Mouse (Mus musculus) mouse embryonic stem cell (cell line): ENCODE data around the gene Syt7.

Experiments used
- in situ Hi-C, 2 experiments: fragments of 300-500 bp; cut with MboI; formaldehyde crosslinking; loops; 1 replicate in 1 of 2; 3 replicates in 1 of 2; pipeline ENCODE4 v1.14.3; 2019 to 2020; ENCODE audit warnings: low sequenced_read_pairs in 2 of 2, low pct_unique_long_range_greater_than_20kb in 1 of 2, mixed read lengths in 1 of 2; ENCODE audit not compliant: unreplicated experiment in 1 of 2

The Syt7 gene

GRCm38 (mm10) chr19:10413701-10414242 lies 24.9 kb downstream of the Syt7 start:
- in situ Hi-C loops = no loop called here

DNA sequence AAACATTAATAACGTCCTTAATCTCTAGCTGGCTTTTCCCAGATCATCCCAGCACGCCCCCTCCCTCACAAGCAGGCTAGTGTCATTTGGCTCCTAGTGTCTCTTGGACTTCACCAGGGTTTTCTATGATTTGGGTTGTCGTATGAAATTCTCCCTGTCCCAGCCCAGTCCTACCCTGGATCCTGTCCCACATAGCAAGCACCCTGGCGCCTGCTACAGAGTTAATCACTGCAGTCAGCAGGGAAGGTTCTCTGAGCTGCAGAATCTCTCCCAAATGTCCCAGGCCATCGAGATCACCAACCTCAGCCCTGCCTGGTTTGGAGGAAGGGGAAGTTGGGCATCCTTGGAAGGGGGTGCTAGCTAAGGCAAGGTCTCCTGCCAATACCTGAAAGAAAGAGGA lies 26.6 kb downstream of the Syt7 start:
- in situ Hi-C loops = no loop called here

- in situ Hi-C loops = no loop called here
Measured at GRCm38 (mm10) chr19:10416889-10417288, 28.0 kb downstream of the Syt7 start.

- in situ Hi-C loops = no loop called here
Measured at GRCm38 (mm10) chr19:10417436-10417835, 28.5 kb downstream of the Syt7 start.

- in situ Hi-C loops = no loop called here
Measured at GRCm38 (mm10) chr19:10421986-10422976, 33.4 kb downstream of the Syt7 start.

GRCm38 (mm10) chr19:10424751-10425150 lies 35.9 kb downstream of the Syt7 start:
- in situ Hi-C loops = loop anchor here in 1 of 2 experiments (25.0 kb wide), 1 partner anchor 87 kb away; no protein-coding TSS in a partner anchor

DNA sequence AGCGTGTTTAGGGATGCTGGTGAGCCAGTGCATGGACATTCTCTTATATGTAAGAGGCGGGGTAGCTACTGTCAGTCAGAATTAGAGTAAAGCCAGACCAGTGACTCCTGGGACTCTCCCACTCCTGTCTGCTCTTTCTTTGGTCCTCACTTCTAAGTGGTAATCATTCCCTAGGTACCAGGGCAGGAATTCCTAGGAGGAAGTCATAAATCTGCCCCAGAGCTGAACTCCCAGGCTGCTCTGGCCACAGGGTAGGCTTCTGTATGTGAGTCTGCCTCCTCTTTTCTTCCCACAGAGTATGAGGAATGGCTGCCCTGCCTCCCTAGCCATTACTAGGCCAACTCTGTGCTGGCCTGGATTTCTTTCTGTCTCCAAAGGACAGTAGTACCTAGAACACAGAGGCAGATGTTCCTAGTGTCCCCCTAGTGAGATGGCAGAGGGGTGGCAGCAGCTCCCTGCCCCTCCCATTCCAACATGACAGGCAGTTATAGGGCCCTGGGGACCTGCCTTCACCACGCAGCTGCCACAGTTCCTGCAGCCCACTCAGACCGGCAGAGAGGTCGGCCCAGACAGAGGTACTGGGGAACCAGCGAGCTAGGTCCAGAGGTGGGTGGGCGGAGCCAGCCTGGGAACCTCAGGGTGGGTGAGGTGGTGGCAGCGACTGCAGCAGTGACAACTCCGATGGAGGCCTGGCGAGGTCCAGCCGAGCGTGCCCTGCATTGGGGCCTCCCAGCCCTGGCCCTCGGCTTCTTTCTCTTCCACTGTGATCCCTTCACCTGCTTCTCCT lies 36.8 kb downstream of the Syt7 start:
- in situ Hi-C loops = loop anchor here in 1 of 2 experiments (25.0 kb wide), 1 partner anchor 88 kb away; no protein-coding TSS in a partner anchor

- in situ Hi-C loops = loop anchor here in 1 of 2 experiments (25.0 kb wide), 1 partner anchor 89 kb away; no protein-coding TSS in a partner anchor
Measured at GRCm38 (mm10) chr19:10426312-10426711, 37.4 kb downstream of the Syt7 start.

DNA sequence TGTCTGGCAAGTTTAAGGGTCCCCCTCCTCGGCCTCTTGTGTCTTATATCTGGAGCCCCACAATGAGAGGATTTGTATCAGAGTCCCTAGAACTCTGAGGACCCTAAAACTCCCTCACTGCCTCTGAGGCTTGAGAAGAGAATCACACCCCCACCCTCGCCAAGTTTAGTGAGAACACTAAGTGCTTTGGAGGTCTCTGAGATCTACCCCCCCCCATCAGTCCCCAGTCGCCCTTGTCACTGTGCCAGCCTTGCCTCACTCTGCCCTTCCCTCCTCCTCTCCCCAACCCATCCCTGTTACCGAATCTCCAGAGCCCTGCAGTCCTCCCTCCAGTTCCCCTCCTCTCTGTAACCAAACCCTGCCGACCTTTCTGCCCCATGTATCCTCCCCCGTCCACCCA lies 37.9 kb downstream of the Syt7 start:
- in situ Hi-C loops = loop anchor here in 1 of 2 experiments (25.0 kb wide), 1 partner anchor 89 kb away; no protein-coding TSS in a partner anchor

DNA sequence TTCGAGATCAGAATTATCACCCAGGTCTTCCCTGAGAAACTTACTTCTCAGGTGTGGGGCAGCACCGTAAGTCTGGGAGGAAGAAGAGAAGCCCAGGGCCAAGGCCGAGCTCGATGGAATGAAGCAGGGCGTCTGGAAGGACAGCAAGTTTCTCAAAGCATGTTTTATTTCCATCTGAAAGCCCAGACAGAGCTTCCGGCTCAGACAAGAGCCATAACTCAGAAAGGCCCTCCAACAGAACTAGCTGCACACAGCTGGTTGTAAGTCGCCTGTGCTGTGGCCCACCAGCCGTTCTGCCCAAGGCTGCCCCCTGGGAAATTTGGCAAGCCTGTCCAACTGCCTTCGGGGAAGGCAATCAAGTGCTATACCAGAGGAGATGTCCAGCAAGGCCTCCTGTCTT lies 38.5 kb downstream of the Syt7 start:
- in situ Hi-C loops = loop anchor here in 1 of 2 experiments (25.0 kb wide), 1 partner anchor 90 kb away; no protein-coding TSS in a partner anchor

DNA sequence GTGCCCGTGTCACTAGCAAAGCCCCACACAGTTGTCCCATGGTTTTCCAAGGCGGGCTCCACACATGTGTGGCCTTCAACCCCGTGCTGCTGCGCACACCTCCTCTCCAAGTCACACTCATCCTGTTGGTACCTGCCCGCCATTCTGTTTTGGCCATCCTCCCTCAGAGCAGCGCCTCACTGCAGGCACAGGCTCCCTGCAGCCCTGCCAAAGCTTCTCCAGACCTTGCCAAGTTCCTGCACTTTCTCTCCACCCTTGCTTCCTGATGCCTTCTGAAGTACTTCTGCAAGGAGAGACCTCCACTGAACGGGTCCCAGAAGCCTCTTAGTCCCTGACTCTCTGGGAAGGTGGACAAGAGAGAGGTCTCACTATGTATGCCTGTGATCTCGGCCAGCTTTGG lies 40.5 kb downstream of the Syt7 start:
- in situ Hi-C loops = loop anchor here in 1 of 2 experiments (25.0 kb wide), 1 partner anchor 92 kb away; no protein-coding TSS in a partner anchor

DNA sequence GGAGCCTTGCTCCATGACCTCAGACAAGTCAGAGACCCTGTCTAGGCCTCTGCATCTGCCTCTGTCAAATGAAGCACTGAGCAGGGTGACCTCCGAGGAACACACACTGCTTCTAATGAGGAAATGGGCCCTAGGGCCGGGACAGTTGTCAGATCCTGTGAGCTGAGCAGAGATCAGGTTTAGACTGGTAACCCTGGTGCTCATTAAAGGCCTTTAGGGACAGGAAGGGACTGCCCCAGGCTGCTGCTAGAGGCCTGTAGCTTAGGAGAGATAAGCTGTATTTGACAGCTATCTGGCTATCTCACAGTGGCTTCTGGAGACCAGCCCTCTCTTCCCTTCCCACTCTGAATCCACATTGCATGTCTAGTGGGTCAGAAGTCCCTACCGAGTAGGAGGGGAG lies 42.5 kb downstream of the Syt7 start:
- in situ Hi-C loops = loop anchor here (10.0 to 25.0 kb wide), 2 partner anchors 87 to 94 kb away; no protein-coding TSS in a partner anchor

DNA sequence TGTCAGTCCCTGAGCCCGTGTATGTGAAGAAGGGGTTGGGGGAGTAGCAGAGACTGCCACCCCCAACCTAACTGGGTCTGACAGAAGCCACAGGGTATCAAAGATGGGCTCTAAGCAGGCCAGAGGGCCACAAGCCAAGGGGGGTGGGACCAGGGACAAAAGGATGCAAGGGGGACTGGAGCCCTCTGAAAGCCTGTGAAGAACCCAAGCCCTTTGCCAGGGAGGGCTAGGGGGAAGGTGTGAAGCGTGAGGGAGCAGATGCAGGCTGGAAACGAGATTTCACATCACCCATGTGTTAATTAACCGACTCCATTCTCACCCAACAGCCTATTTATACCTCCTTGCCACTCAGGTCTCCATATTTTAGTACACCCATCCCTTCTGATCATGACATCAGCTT lies 43.0 kb downstream of the Syt7 start:
- in situ Hi-C loops = loop anchor here (10.0 to 25.0 kb wide), 2 partner anchors 87 to 95 kb away; no protein-coding TSS in a partner anchor

- in situ Hi-C loops = loop anchor here (10.0 to 25.0 kb wide), 2 partner anchors 88 to 96 kb away; no protein-coding TSS in a partner anchor
Measured at GRCm38 (mm10) chr19:10433225-10433624, 44.3 kb downstream of the Syt7 start.

DNA sequence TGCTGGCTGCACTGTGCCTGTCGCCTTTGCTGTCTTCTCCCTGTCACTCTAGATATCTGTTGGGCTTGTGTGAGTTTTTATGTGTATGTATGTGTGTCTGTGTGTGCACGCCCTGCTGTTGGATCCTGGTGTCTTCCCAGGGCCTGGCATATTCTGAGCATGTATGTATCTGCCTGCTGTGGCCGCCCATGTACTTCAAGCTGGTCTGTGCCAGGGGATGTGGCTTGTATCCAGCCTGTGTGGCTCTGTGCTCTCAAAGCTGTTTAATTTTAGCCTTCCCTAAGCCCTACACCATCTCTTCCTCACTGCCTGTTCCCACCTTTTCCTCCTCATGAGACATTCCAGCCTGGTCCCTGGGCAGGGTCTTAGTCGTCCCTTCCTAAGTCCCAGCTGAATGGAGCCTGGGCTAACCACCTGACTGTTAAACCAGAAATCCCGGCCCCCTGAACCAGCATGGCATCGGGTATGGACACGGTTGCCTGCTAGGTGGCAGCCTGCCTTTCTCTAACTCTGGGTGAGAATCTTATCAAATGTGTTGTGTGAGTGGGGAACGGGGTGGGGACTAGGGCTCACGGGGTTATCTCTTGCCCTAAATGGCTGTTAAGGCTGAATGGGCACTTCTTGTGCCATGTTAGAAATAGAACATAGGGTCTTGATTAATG lies 45.1 kb downstream of the Syt7 start:
- in situ Hi-C loops = loop anchor here (10.0 to 25.0 kb wide), 2 partner anchors 89 to 97 kb away; no protein-coding TSS in a partner anchor

DNA sequence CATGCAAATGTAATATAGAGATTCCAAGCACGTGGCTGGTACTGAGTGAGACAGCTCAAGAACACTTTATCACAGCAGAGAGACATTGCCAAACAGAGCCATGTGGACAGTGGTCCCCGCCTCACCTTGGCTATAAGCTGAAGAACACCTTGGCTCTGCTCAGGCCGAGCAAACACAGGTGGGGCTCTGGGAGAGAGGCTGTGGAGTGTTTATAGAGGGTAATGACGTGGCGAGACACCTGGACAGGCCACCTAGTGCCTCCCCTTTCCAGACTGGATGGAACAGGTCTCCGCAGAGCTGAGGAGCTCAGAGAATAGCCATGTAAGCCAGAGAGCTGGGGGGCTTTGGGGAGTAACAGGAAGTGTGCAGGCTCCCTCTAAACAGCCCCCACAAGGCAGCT lies 46.0 kb downstream of the Syt7 start:
- in situ Hi-C loops = loop anchor here (10.0 to 25.0 kb wide), 2 partner anchors 90 to 98 kb away; no protein-coding TSS in a partner anchor

- in situ Hi-C loops = loop anchor here (10.0 to 25.0 kb wide), 2 partner anchors 91 to 99 kb away; no protein-coding TSS in a partner anchor
Measured at GRCm38 (mm10) chr19:10435908-10436307, 47.0 kb downstream of the Syt7 start.

- in situ Hi-C loops = loop anchor here (10.0 to 25.0 kb wide), 2 partner anchors 92 to 99 kb away; no protein-coding TSS in a partner anchor
Measured at GRCm38 (mm10) chr19:10436726-10437125, 47.8 kb downstream of the Syt7 start.
